Mouse (Mus musculus) ES-Bruce4 (cell line): ENCODE measurements around the gene Akap8.

Experiments
- CTCF ChIP-seq: IDR thresholded peaks from one replicate; pipeline ENCODE4 v1.8.1; 2011; ENCODE audit warnings: low read depth, low read length
- EP300 ChIP-seq: IDR thresholded peaks from 2 replicates; pipeline ENCODE4 v1.6.1; 2011; ENCODE audit warnings: low read depth, low read length; ENCODE audit not compliant: insufficient read depth
- POLR2A ChIP-seq: IDR thresholded peaks from one replicate; pipeline ENCODE4 v1.8.1; 2011; ENCODE audit warnings: low read length; ENCODE audit not compliant: insufficient read depth

DNA sequence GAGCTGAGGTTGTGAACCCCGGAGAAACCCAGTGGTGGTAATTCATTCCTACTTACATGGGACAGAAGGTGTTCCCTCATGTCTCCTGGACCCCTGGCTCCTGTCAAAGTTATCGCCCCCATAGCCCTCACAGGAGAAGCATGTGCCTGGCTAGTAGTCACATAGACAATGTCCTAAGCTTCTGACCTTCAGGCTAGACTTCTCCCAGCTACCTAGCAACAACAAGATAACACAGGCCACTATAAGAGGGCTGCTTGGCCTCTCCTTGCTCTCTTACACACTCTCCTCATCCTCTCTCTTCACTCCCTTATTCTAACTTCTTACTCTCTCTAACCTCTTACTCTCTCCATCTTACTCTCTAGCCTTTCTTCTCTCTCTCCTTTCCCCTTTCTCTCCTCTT, 63.6 kb downstream of the Akap8 start:
- TF ChIP-seq POLR2A (no peak), CTCF (no peak), EP300 (no peak)
